Mouse (Mus musculus) spleen, adult 2 months (tissue): ENCODE measurements at regions not wholly inside any gene's neighbourhood (a gene's known extent, or its start where the extent isn't known, plus 50 kb on each side); places are given as distances from the start of the nearest gene placed in this dataset.

Source experiments
- DNase-seq, 2 experiments: peaks; one replicate each; pipeline versions ENCODE4 v3.0.0 to v3.0.0-alpha.2; 2012 to 2021; ENCODE audit warnings: low spot score in 2 of 2, low read depth in 1 of 2
- H3K27ac ChIP-seq: fragments of 200-500 bp; 2 replicates; pipeline ENCODE4 v1.5.1; 2012; ENCODE audit warnings: low read length, inconsistent platforms; ENCODE audit not compliant: insufficient read depth
- H3K27me3 ChIP-seq: fragments of 200-500 bp; 2 replicates; pipeline ENCODE4 v1.6.1; 2012; ENCODE audit warnings: mild to moderate bottlenecking, moderate library complexity, low read length, inconsistent platforms; ENCODE audit not compliant: control insufficient read depth, insufficient read depth
- H3K36me3 ChIP-seq: fragments of 200-500 bp; 2 replicates; pipeline ENCODE4 v1.6.1; 2012; ENCODE audit warnings: mild to moderate bottlenecking, low read length, inconsistent platforms; ENCODE audit not compliant: control insufficient read depth, insufficient read depth
- H3K4me1 ChIP-seq: fragments of 200-500 bp; 2 replicates; pipeline ENCODE4 v1.6.1; 2011; ENCODE audit warnings: inconsistent platforms; ENCODE audit not compliant: control insufficient read depth, insufficient read depth, insufficient read length
- H3K4me3 ChIP-seq: fragments of 200-500 bp; 2 replicates; pipeline ENCODE4 v1.5.1; 2011; ENCODE audit warnings: mild to moderate bottlenecking, inconsistent platforms; ENCODE audit not compliant: insufficient read depth, insufficient read length; ENCODE audit errors: extremely low read depth
- CTCF ChIP-seq: fragments of 200-500 bp; IDR thresholded peaks from 2 replicates; pipeline ENCODE4 v1.5.1; 2011; ENCODE audit warnings: mild to moderate bottlenecking, inconsistent platforms; ENCODE audit not compliant: insufficient read depth, insufficient read length, insufficient replicate concordance; ENCODE audit errors: extremely low read depth
- POLR2A ChIP-seq: fragments of 200-500 bp; IDR thresholded peaks from 2 replicates; pipeline ENCODE4 v1.6.1; 2011; ENCODE audit warnings: low read depth, low read length, inconsistent platforms
- WGBS: fragments of 180-500 bp; shearing (Covaris S2); methylation state at CpG from one replicate; pipeline ENCODE4 v1.1.7; 2018; 5-methylcytosine and 5-hydroxymethylcytosine counted together

- 91% methylated on average over 4 of the region's 4 CpGs for WGBS
- H3K27me3 ChIP-seq: no peaks in the 10 kb centered on the region
- DNase-seq: no peak
- H3K4me1 ChIP-seq: peaks cover 3% of the 10 kb centered on the region; the same call in 1 of the 2 replicates
- H3K36me3 ChIP-seq: no peaks in the 10 kb centered on the region
- H3K4me3 ChIP-seq: no peak overlapping the region
- no peak overlapping the region for H3K27ac ChIP-seq
- no peak for TF ChIP-seq CTCF
- no peak for TF ChIP-seq POLR2A
These were observed 233.9 kb upstream of the Adgrl2 start for GRCm38 (mm10) chr3:149224271-149224670.

GRCm38 (mm10) chr3:149223776-149224175 lies 233.4 kb upstream of the Adgrl2 start:
- no peaks in the 10 kb centered on the region for H3K36me3 ChIP-seq
- peaks cover 3% of the 10 kb centered on the region; the same call in 1 of the 2 replicates for H3K4me1 ChIP-seq
- DNase-seq: no peak
- no peaks in the 10 kb centered on the region for H3K27me3 ChIP-seq
- no peak overlapping the region for H3K27ac ChIP-seq
- WGBS: 84% methylated on average over 5 of the region's 5 CpGs
- H3K4me3 ChIP-seq: no peak overlapping the region
- no peak for TF ChIP-seq CTCF
- TF ChIP-seq POLR2A: no peak

- WGBS: 65% methylated on average over 4 of the region's 4 CpGs
- TF ChIP-seq POLR2A: no peak
- TF ChIP-seq CTCF: no peak
- no peak overlapping the region for H3K27ac ChIP-seq
These were observed 230.6 kb upstream of the Adgrl2 start for GRCm38 (mm10) chr3:149220958-149221357.

GRCm38 (mm10) chr3:149220304-149220951 lies 230.1 kb upstream of the Adgrl2 start:
- Histone ChIP-seq H3K27ac (no peak overlapping the region), H3K36me3 (no peaks in the 10 kb centered on the region), H3K4me3 (no peak overlapping the region), H3K27me3 (no peaks in the 10 kb centered on the region), H3K4me1 (no peaks in the 10 kb centered on the region)
- TF ChIP-seq POLR2A (no peak), CTCF (no peak)
- DNase-seq: no peak
- WGBS: 78% methylated on average over 8 of the region's 8 CpGs

More at GRCm38 (mm10) chr3:149220958-149221357, 230.6 kb upstream of the Adgrl2 start:
- H3K27me3 ChIP-seq: no peaks in the 10 kb centered on the region
- H3K4me1 ChIP-seq: peaks cover 3% of the 10 kb centered on the region; the same call in 1 of the 2 replicates
- no peaks in the 10 kb centered on the region for H3K36me3 ChIP-seq
- H3K4me3 ChIP-seq: no peak overlapping the region
- DNase-seq: no peak

GRCm38 (mm10) chr3:149219381-149220303 lies 229.3 kb upstream of the Adgrl2 start:
- no peaks in the 10 kb centered on the region for H3K36me3 ChIP-seq
- H3K27me3 ChIP-seq: no peaks in the 10 kb centered on the region
- 80% methylated on average over 14 of the region's 14 CpGs for WGBS
- no peak for TF ChIP-seq POLR2A
- no peak for TF ChIP-seq CTCF
- DNase-seq: no peak
- no peak overlapping the region for H3K27ac ChIP-seq
- H3K4me1 ChIP-seq: no peaks in the 10 kb centered on the region
- no peak overlapping the region for H3K4me3 ChIP-seq

GRCm38 (mm10) chr3:149217916-149218803 lies 227.8 kb upstream of the Adgrl2 start:
- H3K4me3 ChIP-seq: no peak overlapping the region
- H3K36me3 ChIP-seq: no peaks in the 10 kb centered on the region
- no peaks in the 10 kb centered on the region for H3K27me3 ChIP-seq
- no peak overlapping the region for H3K27ac ChIP-seq
- 84% methylated on average over 9 of the region's 9 CpGs for WGBS
- no peak for TF ChIP-seq CTCF
- TF ChIP-seq POLR2A: no peak
- no peak for DNase-seq
- no peaks in the 10 kb centered on the region for H3K4me1 ChIP-seq
